Mouse (Mus musculus) pancreas, adult 10 weeks (tissue): Measurements from ENCODE around the gene Polg2. TPM values are rescaled to one million over a fixed set of nuclear protein-coding genes. Genes with fewer than 3 reads are reported as not detected.

Experiments
- polyA plus RNA-seq: library from polyadenylated mRNA; stranded (reverse); fragments of 350-450 nt; fragmentation: Illumina TruSeq; extraction: RNeasy Lipid Tissue Mini Kit (QIAGEN cat#74804); gene quantifications from one replicate; pipeline ENCODE4 v1.2.3, GENCODE M21; 2015; ENCODE audit warnings: low read depth, low replicate concordance; ENCODE audit not compliant: insufficient read depth

The Polg2 gene
- 1.7 TPM for polyA plus RNA-seq

DNA sequence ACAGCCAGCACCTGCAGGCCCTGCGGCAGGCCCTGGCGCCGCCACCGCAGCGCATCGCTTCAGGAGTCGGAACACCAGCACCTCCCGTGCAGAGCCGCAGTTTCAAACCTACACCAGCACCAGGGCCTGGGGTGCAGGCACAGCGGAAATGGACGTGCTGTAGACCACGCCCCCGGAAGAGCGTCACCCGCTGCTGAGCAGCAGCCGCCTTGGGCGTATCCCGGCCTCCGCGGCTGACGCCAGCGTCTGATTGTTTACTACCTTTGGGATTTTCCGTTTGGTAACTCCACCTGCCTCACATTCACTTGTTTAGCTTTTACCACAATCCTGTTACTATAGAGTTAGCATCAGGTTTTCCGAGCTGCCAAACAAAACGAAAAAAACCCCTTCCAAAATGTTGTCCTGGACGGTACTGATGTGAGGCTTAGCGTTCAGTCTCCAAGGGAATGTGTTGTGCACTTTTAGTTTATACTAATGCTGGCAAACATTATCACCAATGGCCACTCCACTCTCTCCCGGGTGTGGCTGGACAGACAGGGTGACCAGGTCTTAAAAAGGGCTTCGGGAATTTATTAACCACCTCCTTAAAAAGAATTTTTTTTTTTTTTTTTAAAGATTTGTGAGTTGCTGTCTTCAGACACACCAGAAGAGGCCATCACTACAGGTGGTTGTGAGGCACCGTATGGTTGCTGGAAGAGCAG lies at the start of gene Polg2:
TSS of gene Polg2 (minus strand) at position 150 of the 701 bp plus-strand sequence.

DNA sequence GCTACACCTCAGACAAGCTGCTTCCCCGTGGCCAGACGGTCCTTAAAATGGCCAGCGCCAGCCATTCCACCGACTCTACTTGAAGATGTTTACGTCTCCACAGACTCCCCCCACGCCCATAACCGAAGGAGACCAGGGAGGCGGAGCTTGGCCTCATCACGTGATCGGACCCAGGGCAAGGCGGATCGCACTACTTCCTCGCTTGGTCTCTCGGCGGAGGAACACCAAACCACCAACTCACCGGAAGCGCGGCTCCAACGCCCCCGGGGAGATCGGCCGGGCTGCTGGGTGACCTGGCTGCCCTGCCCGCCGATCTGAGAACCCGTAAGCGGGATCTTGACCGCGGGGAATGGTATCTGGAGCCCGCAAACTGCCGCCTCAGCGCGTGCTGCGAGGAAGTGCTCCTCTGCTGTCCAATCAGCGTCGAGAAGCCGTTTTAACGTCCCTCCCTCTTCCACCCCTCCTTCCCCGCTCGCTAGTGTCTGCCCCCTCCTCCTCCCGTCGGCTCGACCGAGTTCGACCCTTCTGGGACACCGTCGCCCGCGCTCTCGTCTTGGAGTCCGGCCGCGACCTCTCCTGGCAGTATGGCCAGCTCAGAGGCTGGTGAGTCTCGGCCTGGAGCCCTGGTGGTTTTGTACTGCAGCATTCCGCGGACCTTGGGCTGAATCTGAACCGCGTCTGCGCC lies 9.6 kb upstream of the Polg2 start, which contains the start of the genes Ddx5 and Cep95:
TSS of gene Ddx5 (minus strand) at position 411 of the 685 bp plus-strand sequence.
TSS of gene Cep95 (plus strand) at position 478 of the 685 bp plus-strand sequence.

DNA sequence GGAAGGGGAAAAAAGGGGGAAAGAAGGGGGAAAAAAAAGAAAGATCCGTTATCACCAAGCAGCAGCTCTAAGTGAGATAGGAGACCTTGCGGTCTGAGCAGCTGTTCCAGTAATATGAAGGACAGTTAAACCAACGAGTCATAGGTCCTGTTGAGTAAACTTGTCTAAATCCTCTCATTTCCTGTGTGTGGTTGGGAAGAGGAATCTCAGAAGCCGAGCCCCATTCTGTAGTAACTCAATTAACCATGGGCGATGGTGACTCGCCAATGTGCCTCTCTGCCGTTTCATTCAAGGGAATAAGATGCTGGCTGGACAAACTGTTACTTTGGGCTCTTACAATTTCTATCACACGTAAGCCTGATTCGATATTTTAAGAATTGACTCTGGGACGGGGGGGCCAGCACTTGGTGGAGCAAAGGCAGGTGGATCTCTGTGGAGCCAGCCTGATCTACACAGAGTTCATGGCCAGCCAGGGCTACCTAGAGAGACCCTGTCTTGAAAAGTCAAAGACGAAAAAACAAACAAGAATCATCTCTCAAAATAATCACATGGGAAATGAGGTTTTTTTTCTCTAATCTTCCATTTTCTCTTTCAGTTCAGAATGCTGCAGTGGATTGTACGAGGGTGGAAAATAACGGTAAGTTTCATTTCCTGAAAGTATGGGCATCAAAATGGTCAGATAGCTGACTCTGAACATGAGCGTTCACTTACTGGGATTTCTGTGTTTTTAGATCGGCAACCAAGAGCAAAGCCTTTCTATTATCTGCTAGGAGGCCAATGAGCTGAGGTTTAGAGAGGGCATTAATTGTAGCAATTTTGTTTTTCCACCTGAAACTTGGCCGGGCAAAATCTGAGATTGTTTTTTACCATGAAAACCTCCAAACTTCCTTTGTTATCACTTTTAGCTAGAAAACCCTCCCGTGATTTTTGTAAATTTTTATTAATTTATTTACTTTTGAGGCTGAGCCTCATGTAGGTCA lies 28.0 kb downstream of the Polg2 start, which contains the start of gene Milr1:
TSS of gene Milr1 (plus strand) at position 188 of the 980 bp plus-strand sequence.

DNA sequence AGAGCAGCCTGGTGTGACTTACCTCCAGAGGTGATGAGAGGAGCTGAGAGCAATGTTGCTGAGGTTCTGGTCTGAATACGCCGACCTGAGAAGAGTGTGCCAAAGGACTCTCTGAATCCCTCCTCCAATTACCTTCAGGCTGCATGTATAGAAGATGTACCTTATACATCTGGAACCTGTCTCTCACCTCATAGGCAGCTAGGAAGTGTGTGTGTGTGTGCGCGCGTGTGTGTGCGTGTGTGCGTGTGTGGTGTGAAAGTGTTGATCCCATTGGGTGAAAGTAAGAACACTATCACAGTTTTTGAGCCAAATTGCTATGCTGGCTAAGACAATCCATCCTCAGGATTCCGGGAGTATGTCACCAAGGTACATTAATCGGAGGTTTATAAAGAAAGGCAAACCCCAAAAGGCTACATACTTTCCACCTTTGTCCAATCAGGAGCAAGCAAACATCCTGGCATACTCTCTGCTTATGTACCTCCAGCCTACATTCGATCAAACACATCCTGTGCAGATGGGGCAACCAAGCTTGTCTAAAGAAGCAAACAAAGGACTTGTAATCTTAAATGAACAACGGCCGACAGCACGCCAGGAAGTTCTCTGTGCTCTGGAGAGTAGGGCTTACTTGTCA lies 29.1 kb downstream of the Polg2 start, which contains the start of gene Pecam1:
TSS of gene Pecam1 (minus strand) at position 508 of the 631 bp plus-strand sequence.

Other genes with a start within 250 kb of the Polg2 start
- gene Tex2, start 166.1 kb downstream of the Polg2 start, polyA plus RNA-seq = 6.3 TPM
- 80.2 TPM for gene Pecam1, start 28.9 kb downstream of the Polg2 start, polyA plus RNA-seq
- gene Milr1, start 28.3 kb downstream of the Polg2 start, polyA plus RNA-seq = not detected
- gene Ddx5, start 9.6 kb upstream of the Polg2 start, polyA plus RNA-seq = 194 TPM
- gene Cep95, start 9.7 kb upstream of the Polg2 start, polyA plus RNA-seq = 6.5 TPM
- 6.0 TPM for gene Smurf2, start 141.2 kb upstream of the Polg2 start, polyA plus RNA-seq
- 6.5 TPM for gene Kpna2, start 220.0 kb upstream of the Polg2 start, polyA plus RNA-seq
- 1.6 TPM for gene 1810010H24Rik, start 246.1 kb upstream of the Polg2 start, polyA plus RNA-seq